Mouse (Mus musculus) MEL (cell line): ENCODE results near the gene Pigk. TPM values are rescaled to one million over a fixed set of nuclear protein-coding genes. Genes with fewer than 3 reads are reported as not detected.

Experiments
- DNase-seq: peaks from one replicate; pipeline ENCODE4 v3.0.0; 2011; ENCODE audit warnings: low read depth, low spot score
- H3K27ac ChIP-seq: 2 replicates; pipeline ENCODE4 v1.5.1; 2012; ENCODE audit warnings: low read depth, mild to moderate bottlenecking, control low read depth, low read length, moderate library complexity; ENCODE audit not compliant: control insufficient read depth
- H3K27me3 ChIP-seq, 2 experiments: fragments of 150-350 bp in 1 of 2; sonication (generic) in 1 of 2; 2 replicates each; pipeline ENCODE4 v1.6.1; 2012; ENCODE audit warnings: low read length in 2 of 2, mild to moderate bottlenecking in 2 of 2, improper control_type of control experiment in 1 of 2, moderate library complexity in 1 of 2; ENCODE audit not compliant: insufficient read depth in 2 of 2, control insufficient read depth in 1 of 2
- H3K36me3 ChIP-seq, 2 experiments: 2 replicates each; pipeline ENCODE4 v1.6.1; 2012 to 2014; ENCODE audit warnings: low read length in 2 of 2, improper control_type of control experiment in 1 of 2, inconsistent platforms in 1 of 2, mild to moderate bottlenecking in 1 of 2; ENCODE audit not compliant: insufficient read depth in 2 of 2, control insufficient read depth in 1 of 2
- H3K4me1 ChIP-seq, 2 experiments: fragments of 150-350 bp in 1 of 2; sonication (generic) in 1 of 2; 2 replicates each; pipeline ENCODE4 v1.6.1; 2012; ENCODE audit warnings: low read length in 2 of 2, improper control_type of control experiment in 1 of 2, mild to moderate bottlenecking in 1 of 2; ENCODE audit not compliant: insufficient read depth in 2 of 2, control insufficient read depth in 1 of 2
- H3K4me3 ChIP-seq, 2 experiments: fragments of 150-350 bp in 1 of 2; sonication (generic) in 1 of 2; 2 replicates each; pipeline ENCODE4 v1.5.1; 2012; ENCODE audit warnings: low read depth in 2 of 2, low read length in 2 of 2, mild to moderate bottlenecking in 2 of 2, moderate library complexity in 2 of 2, control low read depth in 1 of 2, improper control_type of control experiment in 1 of 2; ENCODE audit not compliant: control insufficient read depth in 1 of 2, insufficient read depth in 1 of 2
- H3K79me2 ChIP-seq: 2 replicates; pipeline ENCODE4 v1.6.1; 2012; ENCODE audit warnings: mild to moderate bottlenecking, low read length, moderate library complexity; ENCODE audit not compliant: control insufficient read depth, poor library complexity, insufficient read depth
- H3K9ac ChIP-seq: 2 replicates; pipeline ENCODE4 v1.6.1; 2012; ENCODE audit warnings: low read depth, mild to moderate bottlenecking, control low read depth, low read length, moderate library complexity; ENCODE audit not compliant: control insufficient read depth, poor library complexity, severe bottlenecking
- H3K9me3 ChIP-seq: fragments of 150-350 bp; sonication (generic); replicated peaks from 2 replicates; pipeline ENCODE4 v1.6.1; 2012; ENCODE audit warnings: mild to moderate bottlenecking, low read length, improper control_type of control experiment, moderate library complexity; ENCODE audit not compliant: insufficient read depth
- CHD1 ChIP-seq: IDR thresholded peaks from 2 replicates; pipeline ENCODE4 v1.6.1; 2012; ENCODE audit warnings: low read depth, mild to moderate bottlenecking, inconsistent platforms, low read length, improper control_type of control experiment
- CHD2 ChIP-seq: IDR thresholded peaks from 2 replicates; pipeline ENCODE4 v1.6.1; 2011; ENCODE audit warnings: low read length, improper control_type of control experiment
- CTCF ChIP-seq, 3 experiments: IDR thresholded peaks in 2 of 3; conservative IDR thresholded peaks in 1 of 3; 2 replicates each; pipeline ENCODE4 v1.5.1; 2011 to 2012; ENCODE audit warnings: low read length in 3 of 3, low read depth in 2 of 3, mild to moderate bottlenecking in 2 of 3, improper control_type of control experiment in 1 of 3, inconsistent platforms in 1 of 3, mixed read lengths in 1 of 3, moderate library complexity in 1 of 3; ENCODE audit not compliant: control insufficient read depth in 1 of 3, insufficient read depth in 1 of 3, poor library complexity in 1 of 3, severe bottlenecking in 1 of 3
- E2F4 ChIP-seq: IDR thresholded peaks from 2 replicates; pipeline ENCODE4 v1.6.1; 2011; ENCODE audit warnings: low read depth, low read length, improper control_type of control experiment, borderline replicate concordance
- EP300 ChIP-seq, 2 experiments: IDR thresholded peaks; 2 replicates each; pipeline ENCODE4 v1.6.1; 2011; ENCODE audit warnings: improper control_type of control experiment in 2 of 2, low read length in 2 of 2, low read depth in 1 of 2, mild to moderate bottlenecking in 1 of 2
- GATA1 ChIP-seq: IDR thresholded peaks from 2 replicates; pipeline ENCODE4 v1.6.1; 2011; ENCODE audit warnings: low read depth, low read length, improper control_type of control experiment
- HCFC1 ChIP-seq: IDR thresholded peaks from 2 replicates; pipeline ENCODE4 v1.6.1; 2012; ENCODE audit warnings: low read depth, mild to moderate bottlenecking, inconsistent platforms, low read length, improper control_type of control experiment, moderate library complexity
- MAX ChIP-seq: IDR thresholded peaks from 2 replicates; pipeline ENCODE4 v1.6.1; 2011; ENCODE audit warnings: low read length, improper control_type of control experiment
- MEF2A ChIP-seq: IDR thresholded peaks from 2 replicates; pipeline ENCODE4 v1.6.1; 2014; ENCODE audit warnings: low read depth, mild to moderate bottlenecking, inconsistent platforms, low read length, improper control_type of control experiment; ENCODE audit not compliant: poor library complexity, insufficient replicate concordance, severe bottlenecking; ENCODE audit errors: extremely low read depth
- MXI1 ChIP-seq: IDR thresholded peaks from 2 replicates; pipeline ENCODE4 v1.6.1; 2011; ENCODE audit warnings: mild to moderate bottlenecking, low read depth, low read length, improper control_type of control experiment
- POLR2A ChIP-seq, 2 experiments: IDR thresholded peaks; 2 replicates each; pipeline ENCODE4 v1.6.1; 2011 to 2012; ENCODE audit warnings: low read length in 2 of 2, mild to moderate bottlenecking in 2 of 2, control low read depth in 1 of 2, improper control_type of control experiment in 1 of 2, low read depth in 1 of 2, moderate library complexity in 1 of 2; ENCODE audit not compliant: control insufficient read depth in 1 of 2, insufficient read depth in 1 of 2, poor library complexity in 1 of 2
- POLR2AphosphoS2 ChIP-seq: IDR thresholded peaks from 2 replicates; pipeline ENCODE4 v1.6.1; 2011; ENCODE audit warnings: low read length, improper control_type of control experiment
- POLR2AphosphoS5 ChIP-seq: IDR thresholded peaks from 2 replicates; pipeline ENCODE4 v1.6.1; 2012; ENCODE audit warnings: low read depth, borderline replicate concordance, mild to moderate bottlenecking, inconsistent platforms, low read length, moderate library complexity, mixed read lengths
- RAD21 ChIP-seq: IDR thresholded peaks from 2 replicates; pipeline ENCODE4 v1.6.1; 2011; ENCODE audit warnings: mild to moderate bottlenecking, low read depth, low read length, improper control_type of control experiment
- RCOR1 ChIP-seq: IDR thresholded peaks from 2 replicates; pipeline ENCODE4 v1.6.1; 2012; ENCODE audit warnings: low read depth, mild to moderate bottlenecking, inconsistent platforms, low read length, improper control_type of control experiment
- SIN3A ChIP-seq: IDR thresholded peaks from 2 replicates; pipeline ENCODE4 v1.6.1; 2012; ENCODE audit warnings: low read length, improper control_type of control experiment, inconsistent platforms
- TCF12 ChIP-seq: IDR thresholded peaks from 2 replicates; pipeline ENCODE4 v1.6.1; 2014; ENCODE audit warnings: low read depth, mild to moderate bottlenecking, inconsistent platforms, low read length, improper control_type of control experiment, moderate library complexity
- USF1 ChIP-seq: IDR thresholded peaks from 2 replicates; pipeline ENCODE4 v1.6.1; 2014; ENCODE audit warnings: low read depth, mild to moderate bottlenecking, inconsistent platforms, low read length, improper control_type of control experiment, moderate library complexity
- ZC3H11A ChIP-seq: IDR thresholded peaks from 2 replicates; pipeline ENCODE4 v1.6.1; 2012; ENCODE audit warnings: low read depth, mild to moderate bottlenecking, inconsistent platforms, low read length, improper control_type of control experiment
- ZMIZ1 ChIP-seq: IDR thresholded peaks from 2 replicates; pipeline ENCODE4 v1.6.1; 2012; ENCODE audit warnings: low read depth, mild to moderate bottlenecking, inconsistent platforms, low read length, improper control_type of control experiment, moderate library complexity
- polyA plus RNA-seq, 2 experiments: library from polyadenylated mRNA; stranded (reverse) in 1 of 2; unstranded in 1 of 2; fragments of >175 nt in 1 of 2; fragments of >200 nt in 1 of 2; gene quantifications; 2 replicates each; pipeline versions ENCODE4 v1.2.1 to v1.2.4; 2012; ENCODE audit warnings: low replicate concordance in 2 of 2, low read depth in 1 of 2; ENCODE audit not compliant: insufficient read length in 2 of 2, insufficient read depth in 1 of 2, missing spikeins in 1 of 2
- total RNA-seq: library from RNA; depleted of rRNA; stranded (reverse); fragments of 300-350 nt; gene quantifications from 2 replicates; pipeline ENCODE4 v1.2.3, GENCODE M21; 2012

The Pigk gene
- total and polyA plus RNA-seq, 3 experiments = 14.6 to 17.8 TPM; not detected in 1

GRCm38 (mm10) chr3:152837938-152838337 is 124.0 kb downstream of the Pigk start:
- H3K9ac ChIP-seq = no peak overlapping the region
- no peak for DNase-seq
- no peaks in the 10 kb centered on the region for H3K36me3 ChIP-seq
- no peak overlapping the region for H3K27ac ChIP-seq
- no peak overlapping the region for H3K4me3 ChIP-seq
- peaks cover 0 to 1% of the 10 kb centered on the region in 2 experiments; a peak in 1 of 4 replicates for H3K27me3 ChIP-seq
- no peaks in the 10 kb centered on the region for H3K9me3 ChIP-seq
- no peak for TF ChIP-seq MAX
- no peak for TF ChIP-seq CHD1
- H3K4me1 ChIP-seq = no peaks in the 10 kb centered on the region
- no peaks in the 10 kb centered on the region for H3K79me2 ChIP-seq

GRCm38 (mm10) chr3:152841264-152841663 is 127.4 kb downstream of the Pigk start:
- H3K36me3 ChIP-seq = no peaks in the 10 kb centered on the region
- H3K27me3 ChIP-seq = no peaks in the 10 kb centered on the region; a peak in 1 of 4 replicates
- no peaks in the 10 kb centered on the region for H3K9me3 ChIP-seq
- H3K4me1 ChIP-seq = no peaks in the 10 kb centered on the region
- H3K4me3 ChIP-seq = no peak overlapping the region
- no peak overlapping the region for H3K27ac ChIP-seq
- TF ChIP-seq POLR2A (IDR thresholded peaks at IDR 0.05; ENCODE audit: control insufficient read depth in 1 of 2, insufficient read depth in 1 of 2, low read depth in 1 of 2, low read length in 2 of 2, poor library complexity in 1 of 2) (no peak), HCFC1 (no peak), E2F4 (no peak), ZC3H11A (no peak), EP300 (IDR thresholded peaks at IDR 0.05; ENCODE audit: low read depth in 1 of 2, low read length in 2 of 2) (no peak), POLR2AphosphoS2 (no peak), MEF2A (no peak), MAX (no peak), RCOR1 (no peak), POLR2AphosphoS5 (no peak), CTCF (IDR thresholded peaks at IDR 0.05 in 2 of 3, conservative IDR thresholded peaks at IDR 0.05 in 1 of 3; ENCODE audit: control insufficient read depth in 1 of 3, insufficient read depth in 1 of 3, low read depth in 2 of 3, low read length in 3 of 3, poor library complexity in 1 of 3, severe bottlenecking in 1 of 3) (no peak), ZMIZ1 (no peak)
- TF ChIP-seq, all 39 proteins: peak for 0
- no peak overlapping the region for H3K9ac ChIP-seq
- H3K79me2 ChIP-seq = no peaks in the 10 kb centered on the region
- no peak for DNase-seq

- Histone ChIP-seq H3K27me3 (no peaks in the 10 kb centered on the region; a peak in 1 of 4 replicates), H3K36me3 (no peaks in the 10 kb centered on the region), H3K27ac (no peak overlapping the region), H3K79me2 (no peaks in the 10 kb centered on the region), H3K9me3 (no peaks in the 10 kb centered on the region), H3K4me1 (no peaks in the 10 kb centered on the region), H3K9ac (no peak overlapping the region), H3K4me3 (no peak overlapping the region)
- TF ChIP-seq EP300 (IDR thresholded peaks at IDR 0.05; ENCODE audit: low read depth in 1 of 2, low read length in 2 of 2) = no peak
- TF ChIP-seq MXI1 = no peak
- no peak for TF ChIP-seq CHD2
- TF ChIP-seq RAD21 = no peak
- TF ChIP-seq CTCF (IDR thresholded peaks at IDR 0.05 in 2 of 3, conservative IDR thresholded peaks at IDR 0.05 in 1 of 3; ENCODE audit: control insufficient read depth in 1 of 3, insufficient read depth in 1 of 3, low read depth in 2 of 3, low read length in 3 of 3, poor library complexity in 1 of 3, severe bottlenecking in 1 of 3) = no peak
- TF ChIP-seq GATA1 = no peak
- no peak for TF ChIP-seq TCF12
- TF ChIP-seq USF1 = no peak
- no peak for TF ChIP-seq SIN3A
- TF ChIP-seq ZMIZ1 = no peak
- DNase-seq = no peak
These were observed 128.7 kb downstream of the Pigk start for GRCm38 (mm10) chr3:152842648-152843047.
